ENCODE assay signal across 11 mouse cellular contexts in genomic region chr9:56687145-56687477, GRCm38 (mm10).
DNase-seq lines count a peak whose midpoint lies in the region; ATAC-seq and TF ChIP-seq lines count a peak whose summit lies in the region.
"Had no signal": no experiment of that assay in that cellular context is flagged by ENCODE, and none has a peak within 500 bp of the region (broad histone marks: within the 10 kb centered on the region; RNA-seq: fewer than 3 reads in every experiment).

No protein-coding gene starts in this region.

- H3K27me3 ChIP-seq in heart, embryonic 16.5 days (ENCODE audit: control insufficient read depth, insufficient read depth, low read length) = no peaks in the 10 kb centered on the region
- no peaks in the 10 kb centered on the region for H3K27me3 ChIP-seq in lung, postnatal 0 days (replicated peaks; ENCODE audit: insufficient read depth, low read length)
- no peaks in the 10 kb centered on the region for H3K27me3 ChIP-seq in hindbrain, embryonic 13.5 days
- no peaks in the 10 kb centered on the region for H3K27me3 ChIP-seq in midbrain, postnatal 0 days (ENCODE audit: insufficient read depth, low read length)

- H3K4me1 ChIP-seq in heart, embryonic 16.5 days (ENCODE audit: control insufficient read depth, insufficient read depth, low read length) = peaks cover 12% of the 10 kb centered on the region
- peaks cover 14% of the 10 kb centered on the region; the same call in 1 of the 2 replicates for H3K4me1 ChIP-seq in lung, postnatal 0 days (ENCODE audit: insufficient read depth, low read depth, low read length)
- peaks cover 48% of the 10 kb centered on the region for H3K4me1 ChIP-seq in hindbrain, embryonic 13.5 days (replicated peaks)
- no peaks in the 10 kb centered on the region; the same call in 1 of the 2 replicates for H3K4me1 ChIP-seq in midbrain, postnatal 0 days (ENCODE audit: insufficient read depth, low read length)

- no peak overlapping the region for H3K4me2 ChIP-seq in heart, embryonic 16.5 days (ENCODE audit: low read depth, low read length)
- H3K4me2 ChIP-seq in lung, postnatal 0 days (replicated peaks; ENCODE audit: low read depth, low read length) = no peak overlapping the region
- H3K4me2 ChIP-seq in hindbrain, embryonic 13.5 days = no peak overlapping the region
- H3K4me2 ChIP-seq in midbrain, postnatal 0 days (ENCODE audit: low read depth, low read length, poor library complexity, severe bottlenecking) = no peak overlapping the region

- WGBS in heart, embryonic 16.5 days = 67% methylated on average over 1 of the region's 1 CpGs
- WGBS in lung, postnatal 0 days = 42% methylated on average over 1 of the region's 1 CpGs
- 82% methylated on average over 1 of the region's 1 CpGs for WGBS in hindbrain, embryonic 13.5 days
- 86% methylated on average over 1 of the region's 1 CpGs for WGBS in midbrain, postnatal 0 days

- no peak for ATAC-seq in heart, embryonic 16.5 days (replicated peaks; ENCODE audit: extremely low read depth, insufficient read depth, low FRiP score)
- ATAC-seq in lung, postnatal 0 days = peak; percentile 25; the same call in 1 of the 2 replicates
- 0 out of 2 replicates have a peak, but pooled peaks have one; percentile 22 for ATAC-seq in hindbrain, embryonic 13.5 days (ENCODE audit: low FRiP score)
- ATAC-seq in midbrain, postnatal 0 days (ENCODE audit: low FRiP score) = no peak

- no peak for TF ChIP-seq CTCF in lung, postnatal 0 days (IDR thresholded peaks at IDR 0.05)
- TF ChIP-seq CTCF in midbrain, postnatal 0 days (IDR thresholded peaks at IDR 0.05) = no peak

- intact Hi-C loops in left cerebral cortex, postnatal 25 days (cut with DNase I) = loop anchor here (1.0 kb wide), 1 partner anchor 50 kb away; no protein-coding TSS in a partner anchor

- no peaks in the 10 kb centered on the region for H3K9me3 ChIP-seq in heart, embryonic 16.5 days (replicated peaks; ENCODE audit: control insufficient read depth, low read length)
- no peaks in the 10 kb centered on the region for H3K9me3 ChIP-seq in lung, postnatal 0 days (ENCODE audit: low read length)
- H3K9me3 ChIP-seq in hindbrain, embryonic 13.5 days = no peaks in the 10 kb centered on the region
- no peaks in the 10 kb centered on the region for H3K9me3 ChIP-seq in midbrain, postnatal 0 days (ENCODE audit: low read length)

- TF ChIP-seq EP300 in lung, postnatal 0 days (IDR thresholded peaks at IDR 0.05) = no peak

- no peak for DNase-seq in heart, adult 11 months
- DNase-seq in lung, postnatal 0 days (ENCODE audit: low spot score) = no peak
- DNase-seq in lung, postnatal 25 days (ENCODE audit: low spot score) = no peak
- DNase-seq in midbrain, postnatal 0 days (ENCODE audit: low spot score) = no peak
- DNase-seq in left cerebral cortex, postnatal 25 days (ENCODE audit: low spot score in 2 of 2) = no peak
- DNase-seq in thymus, postnatal 14 days = no peak
- DNase-seq: cerebellum, adult 11 months; thymus, postnatal 4 days had no signal

- H3K9ac ChIP-seq in heart, embryonic 16.5 days (ENCODE audit: low read length) = no peak overlapping the region
- H3K9ac ChIP-seq in lung, postnatal 0 days (replicated peaks; ENCODE audit: low read depth) = no peak overlapping the region
- H3K9ac ChIP-seq in hindbrain, embryonic 13.5 days = peak overlapping the region; percentile 53
- H3K9ac ChIP-seq in midbrain, postnatal 0 days (replicated peaks; ENCODE audit: low read length, poor library complexity, severe bottlenecking) = peak overlapping the region; percentile 29; the same call in 1 of the 2 replicates
- H3K9ac ChIP-seq: liver, embryonic 14.5 days had no signal

- no peaks in the 10 kb centered on the region for H3K36me3 ChIP-seq in heart, embryonic 16.5 days (ENCODE audit: control insufficient read depth, insufficient read depth)
- H3K36me3 ChIP-seq in lung, postnatal 0 days (ENCODE audit: insufficient read depth, low read length) = no peaks in the 10 kb centered on the region
- no peaks in the 10 kb centered on the region for H3K36me3 ChIP-seq in hindbrain, embryonic 13.5 days
- H3K36me3 ChIP-seq in midbrain, postnatal 0 days (ENCODE audit: insufficient read depth, low read length) = no peaks in the 10 kb centered on the region

- H3K4me3 ChIP-seq in heart, embryonic 16.5 days (ENCODE audit: low read length) = no peak overlapping the region
- H3K4me3 ChIP-seq in lung, postnatal 0 days (ENCODE audit: low read depth, low read length) = no peak overlapping the region
- no peak overlapping the region for H3K4me3 ChIP-seq in hindbrain, embryonic 13.5 days
- no peak overlapping the region for H3K4me3 ChIP-seq in midbrain, postnatal 0 days (ENCODE audit: low read depth, low read length)

- H3K27ac ChIP-seq in heart, embryonic 16.5 days (ENCODE audit: low read length) = peak overlapping the region; percentile 37
- no peak overlapping the region for H3K27ac ChIP-seq in lung, postnatal 0 days (ENCODE audit: low read length)
- H3K27ac ChIP-seq in hindbrain, embryonic 13.5 days = peak overlapping the region; percentile 58
- no peak overlapping the region for H3K27ac ChIP-seq in midbrain, postnatal 0 days (ENCODE audit: low read depth, low read length)
- H3K27ac ChIP-seq: liver, embryonic 14.5 days had no signal

Comparison
In these comparisons a context has a peak if more than half of its experiments do, and no peak if none do; other contexts are left out.
1. ATAC-seq: peak in lung, postnatal 0 days (single experiment) and hindbrain, embryonic 13.5 days (single experiment); none in heart, embryonic 16.5 days (single experiment) and midbrain, postnatal 0 days (single experiment).
2. H3K27ac ChIP-seq: peak in heart, embryonic 16.5 days (single experiment) and hindbrain, embryonic 13.5 days (single experiment); none in lung, postnatal 0 days (single experiment) and midbrain, postnatal 0 days (single experiment).
3. H3K9ac ChIP-seq: peak in hindbrain, embryonic 13.5 days (single experiment) and midbrain, postnatal 0 days (single experiment); none in heart, embryonic 16.5 days (single experiment) and lung, postnatal 0 days (single experiment).